Mouse (Mus musculus) lung, adult 2 months (tissue): ENCODE data around the gene Rpl5.
A peak's percentile ranks its signal among the peaks of the same experiment; 100 is the strongest.

Experiments
- CTCF ChIP-seq: fragments of 200-500 bp; IDR thresholded peaks from 2 replicates; pipeline ENCODE4 v1.5.1; 2011; ENCODE audit warnings: mild to moderate bottlenecking, low read length, control low read depth; ENCODE audit not compliant: insufficient read depth
- POLR2A ChIP-seq: fragments of 200-500 bp; IDR thresholded peaks from 2 replicates; pipeline ENCODE4 v1.6.1; 2011; ENCODE audit warnings: low read depth, mild to moderate bottlenecking, control low read depth, low read length, borderline replicate concordance; ENCODE audit errors: extremely low read depth

- TF ChIP-seq CTCF (peak; percentile 41; the same call in 1 of the 2 replicates), POLR2A (no peak)
Measured at GRCm38 (mm10) chr5:107921400-107922252, 21.3 kb downstream of the Rpl5 start.
